Mouse (Mus musculus): ENCODE measurements around the gene Hspa12a. TPM values are rescaled to one million over a fixed set of nuclear protein-coding genes. Genes with fewer than 3 reads are reported as not detected.

Hspa12a gene
- 30.1 and 35.4 TPM in 2 replicates for polyA plus RNA-seq (2015; fragmentation: Nextera tagmentation; extraction: Ambion mirVana)

DNA sequence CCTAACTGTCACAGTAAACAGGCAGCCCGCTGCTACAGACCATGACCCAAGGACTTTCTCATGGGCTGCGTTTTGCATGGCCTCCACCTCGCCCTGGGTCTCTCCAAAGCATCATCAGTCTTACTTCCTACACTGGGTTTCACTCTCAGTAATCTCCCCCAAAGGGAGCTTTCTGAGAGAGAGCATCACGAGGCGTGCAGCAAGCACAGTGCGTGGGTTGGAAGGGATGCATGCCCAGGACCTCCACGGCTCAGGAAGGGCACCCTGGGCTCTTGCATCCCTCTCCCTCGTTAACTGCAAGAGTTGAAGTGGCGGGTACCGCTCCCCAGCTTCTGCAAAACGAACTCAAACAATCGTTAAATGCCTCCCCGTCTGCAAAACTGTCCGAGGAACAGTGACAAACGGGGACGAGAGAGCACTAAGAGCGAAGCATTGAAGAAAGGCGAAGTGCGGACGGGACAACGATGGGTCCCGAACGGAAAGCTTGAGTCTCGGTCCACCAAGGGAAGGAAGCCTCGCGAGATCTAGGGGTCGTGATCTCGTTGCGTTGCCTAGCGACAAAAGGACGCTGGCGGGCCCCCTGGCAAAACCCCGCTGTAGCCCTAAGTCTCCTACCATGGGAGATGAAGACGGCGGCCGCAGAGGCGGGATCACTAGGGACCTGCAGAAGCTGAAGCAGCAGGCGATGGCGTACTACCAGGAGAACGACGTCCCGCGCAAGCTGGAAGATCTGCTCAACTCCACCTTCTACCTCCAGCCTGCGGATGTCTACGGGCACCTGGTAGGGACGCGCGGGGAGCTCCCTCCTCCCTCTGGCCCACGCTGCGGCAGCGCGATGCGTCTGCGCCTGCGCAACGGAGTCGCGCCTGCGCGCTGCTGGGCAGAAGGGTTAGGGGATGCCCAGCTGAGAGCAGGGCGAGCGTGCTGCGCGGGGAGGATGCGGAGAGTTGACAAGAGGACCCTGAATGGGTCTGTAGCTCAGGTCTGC lies at the start of gene Hspa12a, which contains the start of gene Eno4:
Hspa12a (minus strand) TSS at position 814 of the 988 bp plus-strand sequence.
Eno4 (plus strand) TSS at position 585 of the 988 bp plus-strand sequence.
- Histone ChIP-seq H3K27me3 (peaks cover 49% of the 10 kb centered on the region), H3K36me3 (no peaks in the 10 kb centered on the region), H3K27ac (peak within 1 kb of the TSS; percentile 61), H3K4me3 (replicated peaks) (peak within 1 kb of the TSS; percentile 62), H3K9me3 (no peaks in the 10 kb centered on the region), H3K4me1 (replicated peaks) (peaks cover 14% of the 10 kb centered on the region), H3K4me2 (replicated peaks) (peak within 1 kb of the TSS; percentile 88), H3K9ac (replicated peaks) (peak within 1 kb of the TSS; percentile 84)
- under 1% methylated on average over 65 of the region's 65 CpGs for WGBS
- ATAC-seq = peak; percentile 98

DNA sequence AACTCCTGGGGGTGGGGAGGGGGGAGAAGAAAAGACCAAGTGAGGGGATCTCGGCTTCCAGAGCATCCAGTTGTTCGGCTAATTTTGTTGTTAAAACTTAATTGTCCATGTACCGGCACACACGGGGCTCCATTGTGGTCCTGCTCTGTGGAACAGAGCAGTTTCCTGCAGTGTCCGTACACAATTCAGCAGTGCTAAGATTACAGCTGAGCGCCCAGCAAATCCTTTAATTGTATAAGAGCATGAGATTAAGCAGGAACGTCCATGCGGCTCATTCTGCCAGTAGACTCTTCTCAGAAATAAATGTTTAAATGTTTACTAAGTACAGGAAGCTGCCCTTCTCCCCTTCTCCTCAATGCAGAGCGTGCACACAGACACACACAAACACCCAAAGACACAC lies 38.1 kb upstream of the Hspa12a start:
- Histone ChIP-seq H3K4me1 (replicated peaks) (peaks cover 27% of the 10 kb centered on the region), H3K27me3 (peaks cover 87% of the 10 kb centered on the region), H3K9ac (replicated peaks) (no peak overlapping the region), H3K36me3 (no peaks in the 10 kb centered on the region), H3K4me2 (replicated peaks) (no peak overlapping the region; the same call in 1 of the 2 replicates), H3K27ac (no peak overlapping the region), H3K4me3 (replicated peaks) (no peak overlapping the region), H3K9me3 (no peaks in the 10 kb centered on the region)
- no peak for ATAC-seq
- 4% methylated on average over 9 of the region's 9 CpGs for WGBS

DNA sequence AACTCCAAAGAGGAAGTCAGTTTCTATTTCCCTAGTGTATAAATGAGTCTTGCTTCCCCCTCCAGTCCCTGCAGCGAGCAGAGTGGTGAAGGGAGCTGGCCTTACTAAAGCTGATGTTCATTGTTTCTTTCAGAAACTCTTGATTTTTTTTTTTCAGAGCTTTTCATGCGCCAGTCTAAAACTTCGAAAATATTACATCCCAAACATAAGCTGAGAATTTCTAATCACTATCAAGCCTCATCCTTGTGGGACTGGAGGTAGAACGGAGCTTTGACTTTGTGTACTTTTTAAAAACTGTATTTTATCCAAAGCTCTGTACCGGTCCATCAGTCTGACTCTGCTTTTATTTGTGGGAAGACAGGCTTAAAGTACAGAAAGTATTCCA lies 36.6 kb upstream of the Hspa12a start:
- Histone ChIP-seq H3K4me2 (replicated peaks) (peak overlapping the region; percentile 27; the same call in 1 of the 2 replicates), H3K4me1 (replicated peaks) (peaks cover 27% of the 10 kb centered on the region), H3K4me3 (replicated peaks) (no peak overlapping the region), H3K27me3 (peaks cover 89% of the 10 kb centered on the region), H3K9ac (replicated peaks) (no peak overlapping the region), H3K9me3 (no peaks in the 10 kb centered on the region), H3K36me3 (no peaks in the 10 kb centered on the region), H3K27ac (no peak overlapping the region)
- no peak for ATAC-seq
- 23% methylated on average over 5 of the region's 5 CpGs for WGBS

DNA sequence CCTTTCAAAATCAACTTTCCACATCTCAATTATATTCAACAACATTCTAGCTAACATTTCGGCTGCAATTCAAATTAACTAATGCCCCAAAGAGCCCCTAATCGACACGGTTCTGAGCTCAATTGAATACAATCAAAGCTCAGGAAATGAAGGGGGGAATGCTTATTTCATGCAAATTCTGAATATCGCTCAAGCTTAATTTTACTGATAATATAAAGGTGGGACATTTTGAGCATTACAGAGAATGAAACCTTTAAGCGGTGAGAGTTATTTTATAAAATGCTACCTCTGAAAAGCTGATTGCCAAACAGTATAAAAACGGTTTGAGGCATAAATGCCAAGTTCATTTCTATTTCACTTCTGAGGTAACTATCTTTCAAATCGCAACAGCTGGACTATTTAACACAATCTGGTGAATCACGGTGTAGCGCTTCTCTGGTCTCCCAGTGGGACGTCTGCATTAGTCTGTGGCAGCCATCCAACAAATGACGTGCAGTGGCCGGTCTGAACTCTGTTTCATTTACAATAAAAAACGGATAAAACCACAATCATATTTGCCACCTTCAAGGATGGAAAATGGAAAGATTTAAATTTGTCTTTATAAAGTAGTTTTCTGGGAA lies 36.1 kb upstream of the Hspa12a start:
- H3K4me3 ChIP-seq (replicated peaks) = no peak overlapping the region
- no peak overlapping the region for H3K9ac ChIP-seq (replicated peaks)
- H3K36me3 ChIP-seq = no peaks in the 10 kb centered on the region
- H3K4me1 ChIP-seq (replicated peaks) = peaks cover 27% of the 10 kb centered on the region
- H3K27ac ChIP-seq = no peak overlapping the region
- ATAC-seq = no peak
- H3K9me3 ChIP-seq = no peaks in the 10 kb centered on the region
- peaks cover 89% of the 10 kb centered on the region for H3K27me3 ChIP-seq
- H3K4me2 ChIP-seq (replicated peaks) = peak overlapping the region; percentile 27
- 15% methylated on average over 13 of the region's 13 CpGs for WGBS

DNA sequence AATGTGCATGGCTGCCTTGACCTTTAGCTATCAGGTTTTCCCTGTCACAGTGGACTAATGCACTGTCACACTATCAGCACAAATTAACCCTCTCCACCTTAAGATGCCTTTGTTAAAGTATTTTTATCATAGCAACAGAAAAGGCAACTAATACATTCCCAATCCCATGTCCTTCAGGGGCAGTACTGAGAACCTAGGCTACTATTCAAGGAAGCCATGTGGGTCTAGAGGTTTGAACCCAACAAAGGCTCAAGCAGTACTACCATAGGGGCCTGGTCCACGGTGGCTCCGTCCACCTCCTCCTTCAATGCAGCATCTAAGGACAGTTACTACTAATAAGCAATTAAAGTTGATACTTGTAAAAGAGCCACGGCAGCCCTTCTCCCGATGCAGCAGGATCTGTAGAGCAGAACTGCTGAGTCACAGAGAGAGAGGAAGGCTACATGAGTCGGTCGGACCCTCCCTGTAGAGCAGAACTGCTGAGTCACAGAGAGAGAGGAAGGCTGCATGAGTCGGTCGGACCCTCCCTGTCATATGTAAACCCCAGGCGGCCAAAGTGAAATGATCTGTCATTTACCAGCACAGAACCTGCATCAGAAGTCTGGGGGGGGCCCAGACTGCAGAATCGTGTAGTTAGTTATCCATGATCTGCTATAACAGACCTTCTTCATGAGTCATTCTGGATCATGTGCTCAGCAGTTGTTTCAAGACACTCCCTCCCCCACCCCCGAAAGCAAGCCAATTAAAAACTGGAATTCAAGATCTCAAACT lies 35.1 kb upstream of the Hspa12a start:
- no peaks in the 10 kb centered on the region for H3K9me3 ChIP-seq
- no peak overlapping the region for H3K4me2 ChIP-seq (replicated peaks)
- ATAC-seq = 0 out of 2 replicates have a peak, but pooled peaks have one; percentile 34
- H3K9ac ChIP-seq (replicated peaks) = no peak overlapping the region
- peaks cover 27% of the 10 kb centered on the region for H3K4me1 ChIP-seq (replicated peaks)
- no peak overlapping the region for H3K4me3 ChIP-seq (replicated peaks)
- WGBS = 48% methylated on average over 11 of the region's 11 CpGs
- no peaks in the 10 kb centered on the region for H3K36me3 ChIP-seq
- H3K27ac ChIP-seq = no peak overlapping the region
- H3K27me3 ChIP-seq = peaks cover 86% of the 10 kb centered on the region

DNA sequence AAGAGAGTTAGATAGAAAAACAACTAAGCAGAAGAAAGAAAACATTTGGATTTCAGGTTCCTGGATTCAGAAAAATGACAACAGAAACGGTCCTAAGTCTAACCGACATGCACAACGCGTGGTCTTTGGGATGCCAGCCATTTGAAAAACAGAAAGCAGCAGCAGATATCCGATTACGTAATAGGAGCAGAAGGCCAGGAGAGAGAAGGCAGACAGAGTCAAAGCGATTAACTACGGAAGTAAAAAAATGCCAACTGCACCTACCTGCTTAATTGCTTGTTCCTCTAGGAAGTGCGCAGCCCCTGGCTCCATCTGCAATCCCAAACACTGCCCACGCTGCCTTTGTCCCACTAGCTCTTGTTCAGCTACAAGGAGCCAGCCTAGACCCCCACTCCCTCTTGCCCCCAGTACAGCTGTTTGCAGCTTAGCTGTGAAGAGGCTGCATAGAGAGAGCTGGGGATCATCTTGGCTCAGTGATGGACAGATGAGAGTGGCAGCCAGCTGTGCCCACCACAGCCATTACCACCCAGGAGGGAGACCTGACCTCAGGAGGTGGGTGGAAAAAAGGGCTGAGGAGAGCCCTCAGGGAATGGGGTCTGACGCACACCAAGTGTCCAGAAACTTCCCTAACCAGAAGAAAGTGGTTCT lies 31.9 kb upstream of the Hspa12a start:
- ATAC-seq = no peak
- H3K9ac ChIP-seq (replicated peaks) = no peak overlapping the region
- no peak overlapping the region for H3K27ac ChIP-seq
- no peaks in the 10 kb centered on the region for H3K36me3 ChIP-seq
- H3K4me2 ChIP-seq (replicated peaks) = no peak overlapping the region
- H3K4me3 ChIP-seq (replicated peaks) = no peak overlapping the region
- peaks cover 19% of the 10 kb centered on the region for H3K4me1 ChIP-seq (replicated peaks)
- WGBS = 84% methylated on average over 11 of the region's 11 CpGs
- no peaks in the 10 kb centered on the region for H3K9me3 ChIP-seq
- H3K27me3 ChIP-seq = peaks cover 89% of the 10 kb centered on the region

DNA sequence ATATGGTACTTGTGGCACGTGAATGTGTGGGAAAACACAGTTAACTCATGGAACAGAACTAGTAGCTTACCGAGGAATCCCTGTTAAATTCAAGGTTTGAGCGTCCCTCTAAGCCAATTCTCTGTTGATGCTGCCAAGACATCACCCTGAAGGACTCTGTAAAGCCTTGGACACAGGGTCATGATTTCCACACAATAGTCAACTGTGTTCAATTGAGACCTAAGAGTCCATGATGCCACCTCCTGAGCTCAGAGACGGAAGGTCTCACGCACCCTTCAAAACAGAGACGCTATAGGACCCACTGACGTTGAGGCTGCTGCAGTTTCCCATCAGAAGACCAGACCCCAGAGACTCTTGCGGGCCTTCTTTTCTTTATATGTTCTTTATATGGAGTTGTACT lies 30.7 kb upstream of the Hspa12a start:
- H3K4me3 ChIP-seq (replicated peaks) = no peak overlapping the region
- WGBS = 67% methylated on average over 8 of the region's 8 CpGs
- H3K4me1 ChIP-seq (replicated peaks) = peaks cover 11% of the 10 kb centered on the region
- peaks cover 96% of the 10 kb centered on the region for H3K27me3 ChIP-seq
- H3K27ac ChIP-seq = no peak overlapping the region
- no peak overlapping the region for H3K4me2 ChIP-seq (replicated peaks)
- H3K36me3 ChIP-seq = no peaks in the 10 kb centered on the region
- no peak for ATAC-seq
- no peak overlapping the region for H3K9ac ChIP-seq (replicated peaks)
- no peaks in the 10 kb centered on the region for H3K9me3 ChIP-seq

DNA sequence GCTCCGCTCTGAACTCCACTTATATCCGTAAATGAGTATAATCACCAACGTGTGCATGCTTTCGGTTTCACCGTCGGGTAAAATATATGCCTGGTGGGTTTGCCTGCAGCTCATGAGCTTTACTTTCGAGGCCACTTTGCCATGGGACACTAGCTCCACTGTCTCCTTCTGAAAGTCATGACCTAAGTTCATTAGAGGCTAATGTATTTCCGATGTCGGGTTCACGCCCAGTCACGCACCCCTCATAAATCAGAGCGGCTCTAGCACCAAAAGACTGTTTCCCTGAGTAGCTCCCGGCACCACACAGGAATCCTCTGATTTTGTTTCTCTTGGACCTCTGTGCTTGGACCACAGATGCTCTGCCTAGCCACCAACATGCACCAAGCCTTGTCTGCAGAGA lies 27.4 kb upstream of the Hspa12a start:
- Histone ChIP-seq H3K27ac (no peak overlapping the region), H3K36me3 (no peaks in the 10 kb centered on the region), H3K4me1 (replicated peaks) (peaks cover 9% of the 10 kb centered on the region), H3K9me3 (no peaks in the 10 kb centered on the region), H3K27me3 (peaks cover 83% of the 10 kb centered on the region), H3K4me3 (replicated peaks) (no peak overlapping the region), H3K4me2 (replicated peaks) (no peak overlapping the region), H3K9ac (replicated peaks) (no peak overlapping the region)
- 87% methylated on average over 13 of the region's 13 CpGs for WGBS
- no peak for ATAC-seq

DNA sequence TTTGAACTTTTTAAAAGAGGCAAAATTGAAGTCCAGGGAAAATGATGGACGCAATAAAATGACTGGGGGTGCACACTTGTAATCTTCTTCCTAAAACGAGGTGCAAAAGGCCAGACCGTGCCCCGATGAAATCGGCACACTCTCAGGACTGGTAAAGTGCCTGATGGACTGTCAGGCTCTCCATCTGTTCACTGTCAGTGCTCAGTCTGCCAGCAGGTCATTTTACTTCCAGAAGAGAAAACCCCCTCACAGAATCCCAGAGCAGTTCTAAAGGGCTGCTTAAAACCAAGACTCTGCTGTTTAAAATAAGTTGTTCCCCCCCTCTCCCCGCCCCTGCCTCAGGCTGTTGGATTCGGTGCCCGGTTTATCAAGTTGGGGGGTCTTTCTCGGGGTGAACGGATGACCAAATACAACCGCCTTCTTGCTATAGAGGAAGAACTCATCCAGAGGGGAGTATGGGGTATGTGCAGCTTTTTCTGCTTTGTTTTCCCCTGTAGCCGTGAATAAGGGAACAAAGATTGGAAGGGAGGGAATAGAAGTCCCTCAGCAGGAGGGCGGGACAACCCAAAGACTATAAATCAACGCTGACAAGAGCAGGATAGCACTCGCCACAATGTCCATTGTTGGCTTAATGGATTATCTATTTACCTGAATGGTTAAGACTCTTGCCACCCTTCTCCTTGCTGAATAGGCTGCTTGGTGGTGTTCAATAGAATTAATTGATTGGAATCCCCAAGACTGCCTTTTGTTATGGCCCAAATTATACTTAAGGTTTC lies 25.5 kb upstream of the Hspa12a start:
- no peak for ATAC-seq
- Histone ChIP-seq H3K27me3 (peaks cover 81% of the 10 kb centered on the region), H3K4me1 (replicated peaks) (peaks cover 9% of the 10 kb centered on the region), H3K9ac (replicated peaks) (no peak overlapping the region), H3K9me3 (no peaks in the 10 kb centered on the region), H3K4me2 (replicated peaks) (no peak overlapping the region), H3K36me3 (no peaks in the 10 kb centered on the region), H3K27ac (no peak overlapping the region), H3K4me3 (replicated peaks) (no peak overlapping the region)
- WGBS = 9% methylated on average over 15 of the region's 15 CpGs

DNA sequence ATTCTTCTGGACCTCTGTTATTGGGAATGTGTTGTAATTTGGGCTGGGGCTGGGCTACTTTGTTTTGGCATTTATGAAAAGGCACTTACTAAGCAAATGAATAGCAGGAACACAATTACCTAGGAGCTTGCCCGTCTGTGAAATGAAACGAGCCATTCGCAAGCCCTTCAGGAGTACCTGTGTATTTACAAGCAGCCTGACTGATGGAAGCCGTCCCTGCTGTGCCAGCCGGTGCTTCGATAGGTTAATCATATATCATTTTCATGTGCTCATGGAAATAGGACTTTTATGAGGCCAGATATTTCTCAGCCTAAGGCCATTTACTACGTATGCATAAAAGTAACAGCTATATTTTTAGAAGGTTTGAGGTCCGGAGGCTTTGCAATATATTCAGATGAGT lies 19.6 kb upstream of the Hspa12a start:
- Histone ChIP-seq H3K36me3 (no peaks in the 10 kb centered on the region), H3K27me3 (peaks cover 56% of the 10 kb centered on the region), H3K4me1 (replicated peaks) (no peaks in the 10 kb centered on the region), H3K9me3 (no peaks in the 10 kb centered on the region), H3K4me2 (replicated peaks) (no peak overlapping the region), H3K27ac (no peak overlapping the region), H3K9ac (replicated peaks) (no peak overlapping the region), H3K4me3 (replicated peaks) (no peak overlapping the region)
- WGBS = 78% methylated on average over 8 of the region's 8 CpGs
- ATAC-seq = no peak

DNA sequence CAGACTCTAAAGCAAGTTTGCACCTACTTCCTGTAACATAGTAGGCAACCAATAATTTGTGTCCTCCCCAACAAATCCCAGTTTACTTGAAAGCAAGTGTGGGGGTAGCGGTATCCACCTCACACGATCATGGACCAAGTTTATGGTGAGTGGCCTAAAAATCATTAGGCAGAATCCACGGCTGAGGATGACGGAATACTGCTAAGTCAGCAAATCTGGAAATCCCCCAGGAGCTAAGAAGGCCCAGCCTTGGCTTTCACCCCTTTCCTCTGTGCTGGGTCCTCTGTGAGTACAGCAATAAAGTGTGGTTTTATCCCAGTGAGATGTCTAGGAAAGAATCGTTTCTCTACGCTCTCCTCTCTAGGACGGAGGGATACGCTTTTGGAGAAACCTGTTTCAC lies 11.3 kb upstream of the Hspa12a start:
- H3K9ac ChIP-seq (replicated peaks) = no peak overlapping the region
- no peaks in the 10 kb centered on the region for H3K36me3 ChIP-seq
- ATAC-seq = no peak
- H3K27me3 ChIP-seq = peaks cover 41% of the 10 kb centered on the region
- H3K4me3 ChIP-seq (replicated peaks) = no peak overlapping the region
- H3K9me3 ChIP-seq = no peaks in the 10 kb centered on the region
- no peaks in the 10 kb centered on the region for H3K4me1 ChIP-seq (replicated peaks)
- H3K4me2 ChIP-seq (replicated peaks) = no peak overlapping the region
- WGBS = 92% methylated on average over 8 of the region's 8 CpGs
- no peak overlapping the region for H3K27ac ChIP-seq
